Mouse (Mus musculus) effector memory CD4-positive, alpha-beta T cell, adult 5 months (primary cell): Measurements from ENCODE around the gene Il1rapl2. TPM values are rescaled to one million over a fixed set of nuclear protein-coding genes. Genes with fewer than 3 reads are reported as not detected.

Source experiments
- polyA plus RNA-seq: library from polyadenylated mRNA; unstranded; fragments of 100-300 nt; shearing (Covaris generic); gene quantifications from one replicate; pipeline ENCODE4 v1.2.1, GENCODE M21; 2017

Gene Il1rapl2
- polyA plus RNA-seq = not detected

DNA sequence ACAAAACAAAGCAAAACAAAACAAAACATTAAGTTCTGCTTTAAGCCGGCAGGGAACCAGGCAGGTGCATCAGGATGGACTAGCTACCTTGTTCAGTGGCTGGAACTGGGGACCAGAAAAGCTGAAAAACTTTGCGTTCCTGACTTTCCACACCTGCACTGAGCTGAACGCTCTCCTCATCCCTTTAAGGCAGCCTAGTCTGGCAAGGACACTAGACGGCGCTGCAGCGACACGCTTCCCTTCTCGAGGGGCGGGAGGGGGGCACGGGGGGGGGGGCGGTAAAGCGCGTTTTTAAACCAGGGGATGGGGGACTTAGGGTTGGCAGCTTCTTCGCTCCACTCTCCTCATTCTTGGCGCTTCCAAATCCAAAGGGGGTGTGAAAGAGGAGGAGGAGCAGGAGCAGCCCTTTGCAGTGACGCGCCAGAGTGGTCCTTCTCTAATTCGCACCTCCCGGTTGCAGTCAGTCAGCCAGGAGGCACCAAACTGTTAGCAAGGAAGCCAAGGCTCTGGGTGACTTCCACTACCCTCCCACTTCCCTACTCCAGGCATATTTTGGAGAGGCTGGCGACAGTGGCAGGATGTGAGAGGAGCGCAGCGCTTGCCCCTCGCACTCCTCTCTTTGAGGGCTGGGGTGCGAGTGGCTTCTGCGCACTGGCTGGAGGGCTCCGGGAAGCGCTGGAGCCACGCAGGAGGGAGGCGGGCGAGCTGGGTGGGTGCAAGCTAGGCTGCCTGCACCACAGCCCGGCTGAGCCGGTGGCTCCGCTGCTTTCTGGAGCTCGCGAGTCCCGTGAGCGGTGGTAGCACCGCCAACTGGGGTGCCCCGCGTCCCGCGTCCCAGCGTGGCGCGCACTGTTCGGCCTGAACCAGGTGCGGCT lies at the start of gene Il1rapl2:
Gene Il1rapl2, plus strand, starts transcription at position 288 of the 875 bp plus-strand sequence.

DNA sequence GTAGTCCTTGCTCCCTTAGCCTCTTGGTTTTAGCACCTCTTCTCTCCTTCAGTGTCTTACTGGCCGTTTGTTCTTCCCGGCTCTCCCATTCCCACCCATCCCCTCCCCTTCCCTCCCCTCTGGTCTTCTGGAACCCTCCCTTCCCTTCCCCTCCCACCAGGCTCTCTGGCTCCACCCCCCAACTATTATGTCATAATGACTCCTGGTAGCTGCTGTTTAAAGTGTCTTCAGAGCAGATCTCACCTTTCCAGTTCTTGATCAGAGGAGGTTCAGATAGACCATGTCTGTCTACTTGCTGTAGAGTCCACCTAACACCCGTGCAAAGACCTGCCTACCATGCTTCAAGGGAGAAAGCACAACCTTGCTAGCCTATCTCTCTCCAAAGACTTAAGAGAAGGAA lies 639.1 kb downstream of the Il1rapl2 start, which contains the start of gene Tex13a:
Gene Tex13a, minus strand, starts transcription at position 101 of the 400 bp plus-strand sequence.

